ENCODE assay signal across 8 mouse cellular contexts in the genomic region with DNA sequence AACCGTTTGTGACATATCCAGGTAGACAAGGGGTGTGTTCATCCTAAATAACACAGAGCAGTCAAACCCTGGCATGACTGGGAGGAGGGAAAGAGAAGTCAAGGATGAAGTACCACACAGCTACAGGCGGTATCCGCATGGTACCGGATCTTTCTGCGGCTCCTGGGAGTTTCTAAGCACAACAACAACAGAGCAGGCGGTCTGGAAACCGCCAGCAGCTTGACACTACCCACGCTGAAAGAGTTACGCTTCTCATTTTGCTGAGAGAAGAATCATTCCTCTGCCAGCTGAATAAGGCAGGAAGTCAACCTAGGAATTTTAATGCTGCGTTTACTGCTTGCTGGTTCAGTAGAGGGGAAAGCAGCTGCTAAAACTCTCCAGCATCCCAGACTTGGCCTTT.
DNase-seq lines count a peak whose midpoint lies in the region; ATAC-seq lines count a peak whose summit lies in the region.

No protein-coding gene starts in this region.

- H3K27ac ChIP-seq in midbrain, embryonic 10.5 days (replicated peaks) = no peak overlapping the region
- no peak overlapping the region for H3K27ac ChIP-seq in midbrain, embryonic 11.5 days (ENCODE audit: low read depth, low read length)
- peak overlapping the region; percentile 63 for H3K27ac ChIP-seq in hindbrain, embryonic 14.5 days
- H3K27ac ChIP-seq in limb, embryonic 12.5 days = peak overlapping the region; percentile 69

- H3K4me2 ChIP-seq in midbrain, embryonic 11.5 days = no peak overlapping the region
- peak overlapping the region; percentile 11; the same call in 1 of the 2 replicates for H3K4me2 ChIP-seq in hindbrain, embryonic 14.5 days (replicated peaks)
- H3K4me2 ChIP-seq in limb, embryonic 12.5 days = peak overlapping the region; percentile 33

- DNase-seq in midbrain, embryonic 10.5 days (ENCODE audit: low spot score) = peak; percentile 23
- DNase-seq in midbrain, embryonic 11.5 days (ENCODE audit: low spot score, missing footprints) = no peak
- DNase-seq in hindbrain, embryonic 14.5 days (ENCODE audit: low spot score) = peak; percentile 58
- DNase-seq in yolk sac, embryonic 10.5 days (ENCODE audit: low spot score) = peak; percentile 41
- DNase-seq in adrenal gland, postnatal 36 days = no peak
- no peak for DNase-seq in ovary, postnatal 14 days (ENCODE audit: low spot score)

- H3K9me3 ChIP-seq in midbrain, embryonic 10.5 days (replicated peaks) = no peaks in the 10 kb centered on the region
- no peaks in the 10 kb centered on the region for H3K9me3 ChIP-seq in midbrain, embryonic 11.5 days (ENCODE audit: control insufficient read depth, low read length)
- no peaks in the 10 kb centered on the region for H3K9me3 ChIP-seq in hindbrain, embryonic 14.5 days (ENCODE audit: control insufficient read depth, low read length)
- no peaks in the 10 kb centered on the region for H3K9me3 ChIP-seq in limb, embryonic 12.5 days

- H3K9ac ChIP-seq in midbrain, embryonic 11.5 days (ENCODE audit: low read length) = no peak overlapping the region
- H3K9ac ChIP-seq in hindbrain, embryonic 14.5 days = peak overlapping the region; percentile 18
- H3K9ac ChIP-seq in limb, embryonic 12.5 days (replicated peaks) = no peak overlapping the region

- WGBS in midbrain, embryonic 10.5 days = 25% methylated on average over 10 of the region's 10 CpGs
- 23% methylated on average over 10 of the region's 10 CpGs for WGBS in midbrain, embryonic 11.5 days
- WGBS in hindbrain, embryonic 14.5 days = 8% methylated on average over 10 of the region's 10 CpGs
- whole genome bisulfite sequencing in limb, embryonic 12.5 days = 7% methylated on average over 10 of the region's 10 CpGs

- no peak for ATAC-seq in midbrain, embryonic 11.5 days (ENCODE audit: low FRiP score)
- ATAC-seq in hindbrain, embryonic 14.5 days (ENCODE audit: low FRiP score) = no peak; the same call in 1 of the 2 replicates
- ATAC-seq in limb, embryonic 12.5 days (ENCODE audit: insufficient number of reproducible peaks, insufficient read depth, low FRiP score, low TSS enrichment, low read depth) = 0 out of 2 replicates have a peak, but pooled peaks have one; percentile 31
- no peak for ATAC-seq in inflammation-experienced regulatory T-cells, adult 6 months

- H3K4me1 ChIP-seq in midbrain, embryonic 10.5 days = peaks cover 10% of the 10 kb centered on the region
- H3K4me1 ChIP-seq in midbrain, embryonic 11.5 days (ENCODE audit: control insufficient read depth, insufficient read depth, low read length) = 0 out of 2 replicates have a peak, but pooled peaks cover 4% of the 10 kb centered on the region
- peaks cover 17% of the 10 kb centered on the region for H3K4me1 ChIP-seq in hindbrain, embryonic 14.5 days (replicated peaks; ENCODE audit: control insufficient read depth, insufficient read depth, low read length)
- peaks cover 18% of the 10 kb centered on the region for H3K4me1 ChIP-seq in limb, embryonic 12.5 days (replicated peaks)

- no peaks in the 10 kb centered on the region for H3K36me3 ChIP-seq in midbrain, embryonic 10.5 days
- no peaks in the 10 kb centered on the region for H3K36me3 ChIP-seq in midbrain, embryonic 11.5 days (ENCODE audit: control insufficient read depth, insufficient read depth, low read length)
- no peaks in the 10 kb centered on the region for H3K36me3 ChIP-seq in hindbrain, embryonic 14.5 days (replicated peaks; ENCODE audit: control insufficient read depth, insufficient read depth)
- H3K36me3 ChIP-seq in limb, embryonic 12.5 days = no peaks in the 10 kb centered on the region

- no peaks in the 10 kb centered on the region for H3K27me3 ChIP-seq in midbrain, embryonic 10.5 days (ENCODE audit: low read depth, poor library complexity, severe bottlenecking)
- H3K27me3 ChIP-seq in midbrain, embryonic 11.5 days (ENCODE audit: control insufficient read depth, insufficient read depth, low read length) = no peaks in the 10 kb centered on the region
- H3K27me3 ChIP-seq in hindbrain, embryonic 14.5 days (ENCODE audit: control insufficient read depth, insufficient read depth, low read length) = no peaks in the 10 kb centered on the region
- H3K27me3 ChIP-seq in limb, embryonic 12.5 days = no peaks in the 10 kb centered on the region

- no peak overlapping the region for H3K4me3 ChIP-seq in midbrain, embryonic 10.5 days
- H3K4me3 ChIP-seq in midbrain, embryonic 11.5 days (ENCODE audit: low read depth, low read length) = no peak overlapping the region
- H3K4me3 ChIP-seq in hindbrain, embryonic 14.5 days (replicated peaks; ENCODE audit: low read length) = no peak overlapping the region
- no peak overlapping the region for H3K4me3 ChIP-seq in limb, embryonic 12.5 days (replicated peaks)

Comparison
In these comparisons a context has a peak if more than half of its experiments do, and no peak if none do; other contexts are left out.
1. DNase-seq: peak in midbrain, embryonic 10.5 days (single experiment), hindbrain, embryonic 14.5 days (single experiment) and yolk sac, embryonic 10.5 days (single experiment); none in midbrain, embryonic 11.5 days (single experiment), adrenal gland, postnatal 36 days (0 of 2) and ovary, postnatal 14 days (single experiment).
2. H3K27ac ChIP-seq: peak in hindbrain, embryonic 14.5 days (single experiment) and limb, embryonic 12.5 days (single experiment); none in midbrain, embryonic 10.5 days (single experiment) and midbrain, embryonic 11.5 days (single experiment).